Mouse (Mus musculus) liver, embryonic 14.5 days (tissue): ENCODE results near the gene Srpk2.

ENCODE experiments used
- CTCF ChIP-seq: IDR thresholded peaks from 2 replicates; pipeline ENCODE4 v1.5.1; 2016; ENCODE audit warnings: antibody characterized with exemption, low read depth, control low read depth
- EP300 ChIP-seq: IDR thresholded peaks from 2 replicates; pipeline ENCODE4 v1.6.1; 2016; ENCODE audit warnings: antibody characterized with exemption, low read depth

DNA sequence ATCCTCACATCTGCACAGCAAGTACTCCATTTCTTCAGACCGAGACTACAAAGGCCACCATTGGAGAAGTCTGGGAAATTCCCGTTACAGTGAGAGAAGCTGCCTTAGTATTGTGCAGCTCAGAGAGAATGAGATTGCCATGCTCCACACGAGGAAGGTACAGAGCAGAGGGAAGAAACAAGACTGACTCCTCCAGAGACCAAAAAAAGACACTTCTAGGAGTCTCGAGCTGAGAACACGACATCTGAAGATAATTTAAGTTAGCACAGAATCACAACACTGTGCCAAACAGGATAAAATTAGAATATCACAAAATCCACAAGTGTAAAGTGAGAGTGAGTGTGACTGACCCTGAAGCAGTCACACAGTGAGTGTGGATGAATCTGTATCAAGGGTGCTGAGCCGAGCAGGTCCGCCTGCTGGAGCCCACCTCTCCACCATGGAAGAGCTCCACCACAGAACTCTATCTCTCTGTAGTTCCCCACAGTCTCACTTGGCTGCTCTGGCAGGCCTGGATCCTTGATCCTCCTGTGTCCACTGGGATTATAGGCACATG is 152.8 kb downstream of the Srpk2 start:
- TF ChIP-seq CTCF (no peak), EP300 (no peak)
